Mouse (Mus musculus) CH12.LX (cell line): Measurements from ENCODE around the gene Gm10320. TPM values are rescaled to one million over a fixed set of nuclear protein-coding genes. Genes with fewer than 3 reads are reported as not detected.

ENCODE experiments used
- DNase-seq: peaks from one replicate; pipeline ENCODE4 v3.0.0-alpha.2; 2013; ENCODE audit errors: extremely low read depth
- H3K27ac ChIP-seq: 2 replicates; pipeline ENCODE4 v1.5.1; 2012; ENCODE audit warnings: low read depth, mild to moderate bottlenecking, control low read depth, moderate library complexity; ENCODE audit not compliant: insufficient read depth
- H3K27me3 ChIP-seq: replicated peaks from 2 replicates; pipeline ENCODE3; 2012; ENCODE audit warnings: inconsistent platforms
- H3K36me3 ChIP-seq, 2 experiments: replicated peaks in 1 of 2; 2 replicates each; pipeline versions ENCODE3 to v1.6.1; 2012; ENCODE audit warnings: inconsistent platforms in 1 of 2, low read length in 1 of 2, mild to moderate bottlenecking in 1 of 2, mixed read lengths in 1 of 2, moderate library complexity in 1 of 2; ENCODE audit not compliant: control insufficient read depth in 1 of 2, insufficient read depth in 1 of 2
- H3K4me1 ChIP-seq, 2 experiments: 2 replicates each; pipeline ENCODE4 v1.6.1; 2012; ENCODE audit warnings: inconsistent platforms in 1 of 2, moderate library complexity in 1 of 2; ENCODE audit not compliant: insufficient read depth in 2 of 2, control insufficient read depth in 1 of 2
- H3K4me2 ChIP-seq: 2 replicates; pipeline ENCODE4 v1.6.1; 2012; ENCODE audit warnings: low read depth, mild to moderate bottlenecking, control low read depth; ENCODE audit not compliant: poor library complexity, insufficient read depth, severe bottlenecking
- H3K4me3 ChIP-seq, 3 experiments: fragments of 150-350 bp in 1 of 3; sonication (generic) in 1 of 3; replicated peaks in 1 of 3; 2 replicates each; pipeline versions ENCODE3 to v1.5.1; 2011 to 2012; ENCODE audit warnings: low read depth in 2 of 3, low read length in 2 of 3, mild to moderate bottlenecking in 2 of 3, moderate library complexity in 2 of 3, control low read depth in 1 of 3, improper control_type of control experiment in 1 of 3, inconsistent platforms in 1 of 3, mixed read lengths in 1 of 3; ENCODE audit not compliant: poor library complexity in 1 of 3
- H3K79me2 ChIP-seq: replicated peaks from 2 replicates; pipeline ENCODE4 v1.6.1; 2012; ENCODE audit warnings: mild to moderate bottlenecking, moderate library complexity; ENCODE audit not compliant: control insufficient read depth, poor library complexity, insufficient read depth, severe bottlenecking; ENCODE audit errors: extremely low read depth
- H3K9ac ChIP-seq: 2 replicates; pipeline ENCODE4 v1.6.1; 2012; ENCODE audit warnings: low read depth, mild to moderate bottlenecking, control low read depth, moderate library complexity; ENCODE audit not compliant: insufficient read depth
- H3K9me3 ChIP-seq: replicated peaks from 2 replicates; pipeline ENCODE3; 2012; ENCODE audit warnings: low read length, inconsistent platforms, mixed read lengths
- BHLHE40 ChIP-seq: IDR thresholded peaks from 2 replicates; pipeline ENCODE4 v1.6.1; 2011; ENCODE audit warnings: mild to moderate bottlenecking, low read depth, low read length, improper control_type of control experiment
- CTCF ChIP-seq, 2 experiments: IDR thresholded peaks in 1 of 2; conservative IDR thresholded peaks in 1 of 2; 2 replicates each; pipeline ENCODE4 v1.5.1; 2011 to 2012; ENCODE audit warnings: low read depth in 2 of 2, low read length in 2 of 2, improper control_type of control experiment in 1 of 2, inconsistent platforms in 1 of 2, mild to moderate bottlenecking in 1 of 2, moderate library complexity in 1 of 2
- E2F4 ChIP-seq: IDR thresholded peaks from 2 replicates; pipeline ENCODE4 v1.6.1; 2011; ENCODE audit warnings: low read depth, low read length, improper control_type of control experiment; ENCODE audit not compliant: insufficient replicate concordance
- HCFC1 ChIP-seq: IDR thresholded peaks from 2 replicates; pipeline ENCODE4 v1.6.1; 2012; ENCODE audit warnings: low read depth, mild to moderate bottlenecking, inconsistent platforms, low read length, improper control_type of control experiment
- MAFK ChIP-seq: IDR thresholded peaks from 2 replicates; pipeline ENCODE4 v1.6.1; 2011; ENCODE audit warnings: low read length, improper control_type of control experiment; ENCODE audit not compliant: insufficient replicate concordance
- MEF2A ChIP-seq: IDR thresholded peaks from 2 replicates; pipeline ENCODE4 v1.6.1; 2014; ENCODE audit warnings: low read depth, mild to moderate bottlenecking, inconsistent platforms, low read length, improper control_type of control experiment, borderline replicate concordance
- MXI1 ChIP-seq: IDR thresholded peaks from 2 replicates; pipeline ENCODE4 v1.6.1; 2011; ENCODE audit warnings: mild to moderate bottlenecking, low read depth, low read length, improper control_type of control experiment
- MYC ChIP-seq: IDR thresholded peaks from 2 replicates; pipeline ENCODE4 v1.6.1; 2011; ENCODE audit warnings: low read depth, mild to moderate bottlenecking, improper control_type of control experiment, low read length
- POLR2AphosphoS2 ChIP-seq: IDR thresholded peaks from 2 replicates; pipeline ENCODE4 v1.6.1; 2011; ENCODE audit warnings: low read depth, low read length, improper control_type of control experiment
- RAD21 ChIP-seq: IDR thresholded peaks from 2 replicates; pipeline ENCODE4 v1.6.1; 2011; ENCODE audit warnings: low read depth, mild to moderate bottlenecking, low read length, improper control_type of control experiment, moderate library complexity
- SIN3A ChIP-seq: IDR thresholded peaks from 2 replicates; pipeline ENCODE4 v1.6.1; 2012; ENCODE audit warnings: low read length, improper control_type of control experiment, inconsistent platforms
- SMC3 ChIP-seq: IDR thresholded peaks from 2 replicates; pipeline ENCODE4 v1.6.1; 2011; ENCODE audit warnings: low read depth, low read length, improper control_type of control experiment
- UBTF ChIP-seq: IDR thresholded peaks from 2 replicates; pipeline ENCODE4 v1.6.1; 2012; ENCODE audit warnings: low read depth, mild to moderate bottlenecking, inconsistent platforms, low read length, improper control_type of control experiment, moderate library complexity
- ZKSCAN1 ChIP-seq: IDR thresholded peaks from 2 replicates; pipeline ENCODE4 v1.6.1; 2012; ENCODE audit warnings: low read depth, inconsistent platforms, low read length, improper control_type of control experiment, borderline replicate concordance
- ZMIZ1 ChIP-seq: IDR thresholded peaks from 2 replicates; pipeline ENCODE4 v1.6.1; 2012; ENCODE audit warnings: low read depth, mild to moderate bottlenecking, inconsistent platforms, low read length, improper control_type of control experiment
- ZNF384 ChIP-seq: IDR thresholded peaks from 2 replicates; pipeline ENCODE4 v1.6.1; 2012; ENCODE audit warnings: low read depth, low read length, improper control_type of control experiment, inconsistent platforms
- dilution Hi-C: fragments of 300-500 bp; cut with MboI; formaldehyde crosslinking; loops from 2 replicates; pipeline ENCODE4 v1.14.3; 2020; ENCODE audit warnings: low sequenced_read_pairs; ENCODE audit not compliant: extremely low pct_unique_long_range_greater_than_20kb, extremely low pct_ligation_motif_present
- in situ Hi-C: fragments of 300-500 bp; cut with MboI; formaldehyde crosslinking; loops from 3 replicates; pipeline ENCODE4 v1.14.3; 2019; ENCODE audit warnings: low sequenced_read_pairs, low pct_ligation_motif_present, low pct_unique_long_range_greater_than_20kb, mixed read lengths
- polyA plus RNA-seq: library from polyadenylated mRNA; unstranded; fragments of >175 nt; gene quantifications from 2 replicates; pipeline ENCODE4 v1.2.1, GENCODE M21; 2012; ENCODE audit warnings: low read depth; ENCODE audit not compliant: insufficient read length
- total RNA-seq, 2 experiments: library from RNA; depleted of rRNA; stranded (reverse); fragments of 300-350 nt in 1 of 2; fragments of >200 nt in 1 of 2; gene quantifications; 2 replicates each; pipeline ENCODE4 v1.2.3; 2012 to 2014

Gene Gm10320
- total and polyA plus RNA-seq, 3 experiments: 1.8 to 13.4 (median 8.0) TPM

- no peak for TF ChIP-seq MXI1
- no peak for TF ChIP-seq MYC
- TF ChIP-seq SMC3: no peak
- no peak for TF ChIP-seq RAD21
- TF ChIP-seq ZMIZ1: no peak
- no peak for TF ChIP-seq MEF2A
- no peak for TF ChIP-seq CTCF (conservative IDR thresholded peaks at IDR 0.05 in 1 of 2, IDR thresholded peaks at IDR 0.05 in 1 of 2; ENCODE audit: low read depth in 2 of 2, low read length in 2 of 2)
- TF ChIP-seq ZNF384: no peak
- no peak for TF ChIP-seq UBTF
- TF ChIP-seq SIN3A: no peak
- TF ChIP-seq, all 38 proteins: peak for 0
- H3K27me3 ChIP-seq: no peaks in the 10 kb centered on the region
- no peaks in the 10 kb centered on the region for H3K36me3 ChIP-seq
- dilution Hi-C loops: no loop called here
- no peak overlapping the region for H3K4me3 ChIP-seq
- in situ Hi-C loops: no loop called here
- H3K79me2 ChIP-seq: no peaks in the 10 kb centered on the region
- no peak overlapping the region for H3K4me2 ChIP-seq
- DNase-seq: no peak
- no peak overlapping the region for H3K27ac ChIP-seq
- peaks cover 14% of the 10 kb centered on the region for H3K9me3 ChIP-seq
- H3K9ac ChIP-seq: no peak overlapping the region
- H3K4me1 ChIP-seq: peaks cover 2 to 9% of the 10 kb centered on the region in 2 experiments; a peak in 3 of 4 replicates
Measured at GRCm38 (mm10) chr13:98455646-98456045, 36.2 kb downstream of the Gm10320 start.

GRCm38 (mm10) chr13:98454224-98454967 is 37.4 kb downstream of the Gm10320 start:
- H3K36me3 ChIP-seq: no peaks in the 10 kb centered on the region
- H3K4me1 ChIP-seq: peaks cover 0 to 9% of the 10 kb centered on the region in 2 experiments; a peak in 2 of 4 replicates
- no peak for DNase-seq
- dilution Hi-C loops: no loop called here
- H3K9me3 ChIP-seq: peaks cover 14% of the 10 kb centered on the region
- in situ Hi-C loops: no loop called here
- H3K4me3 ChIP-seq: no peak overlapping the region
- H3K27me3 ChIP-seq: no peaks in the 10 kb centered on the region
- H3K27ac ChIP-seq: no peak overlapping the region
- H3K4me2 ChIP-seq: no peak overlapping the region
- H3K79me2 ChIP-seq: no peaks in the 10 kb centered on the region
- no peak overlapping the region for H3K9ac ChIP-seq
- TF ChIP-seq HCFC1 (no peak), BHLHE40 (no peak), E2F4 (no peak), MAFK (no peak), ZKSCAN1 (no peak), POLR2AphosphoS2 (no peak)
